Mouse (Mus musculus): Measurements from ENCODE around the gene Mthfd1l.

- TF ChIP-seq CTCF (IDR thresholded peaks at IDR 0.05) (no peak), EP300 (IDR thresholded peaks at IDR 0.05; ENCODE audit: insufficient read depth, low read depth, low read length) (no peak), POLR2A (IDR thresholded peaks at IDR 0.05; ENCODE audit: insufficient read depth, low read depth, low read length) (no peak)
Observed at GRCm38 (mm10) chr10:4065295-4066084, 92.6 kb downstream of the Mthfd1l start.

Measured in heart, adult 2 months (tissue).